Mouse (Mus musculus) myocyte (in vitro differentiated cells): ENCODE measurements around the gene Tpra1. TPM values are rescaled to one million over a fixed set of nuclear protein-coding genes. Genes with fewer than 3 reads are reported as not detected.

Source experiments
- H3K27me3 ChIP-seq: one replicate; pipeline ENCODE4 v1.6.1; 2011; ENCODE audit not compliant: control insufficient read depth, insufficient read depth, insufficient read length
- H3K36me3 ChIP-seq: one replicate; pipeline ENCODE4 v1.6.1; 2011; ENCODE audit not compliant: control insufficient read depth, insufficient read depth
- H3K4me2 ChIP-seq: one replicate; pipeline ENCODE4 v1.6.1; 2011; ENCODE audit warnings: low read depth, control low read depth
- H3K4me3 ChIP-seq: one replicate; pipeline ENCODE4 v1.5.1; 2011; ENCODE audit warnings: mild to moderate bottlenecking, control low read depth, moderate library complexity
- H3K79me2 ChIP-seq: one replicate; pipeline ENCODE4 v1.6.1; 2011; ENCODE audit not compliant: control insufficient read depth, insufficient read depth
- H3ac ChIP-seq: one replicate; pipeline ENCODE4 v1.6.1; 2011; ENCODE audit not compliant: control insufficient read depth, insufficient read length
- CEBPB ChIP-seq: IDR thresholded peaks from 2 replicates; pipeline ENCODE4 v1.6.1; 2011; ENCODE audit warnings: mild to moderate bottlenecking, moderate library complexity; ENCODE audit not compliant: poor library complexity, insufficient read depth, severe bottlenecking
- E2F4 ChIP-seq: IDR thresholded peaks from one replicate; pipeline ENCODE4 v1.6.1; 2011; ENCODE audit warnings: mild to moderate bottlenecking, control low read depth, moderate library complexity; ENCODE audit not compliant: insufficient read depth
- MAX ChIP-seq: IDR thresholded peaks from one replicate; pipeline ENCODE4 v1.6.1; 2011; ENCODE audit warnings: low read depth, mild to moderate bottlenecking, control low read depth
- MYOD1 ChIP-seq, 3 experiments: IDR thresholded peaks; one replicate each; pipeline ENCODE4 v1.6.1; 2011; ENCODE audit warnings: control low read depth in 2 of 3, low read depth in 2 of 3, mild to moderate bottlenecking in 2 of 3, moderate library complexity in 1 of 3; ENCODE audit not compliant: insufficient read length in 2 of 3, control insufficient read depth in 1 of 3
- MYOG ChIP-seq, 3 experiments: IDR thresholded peaks; one replicate each; pipeline ENCODE4 v1.6.1; 2011; ENCODE audit warnings: control low read depth in 2 of 3, low read depth in 2 of 3, mild to moderate bottlenecking in 2 of 3; ENCODE audit not compliant: insufficient read length in 2 of 3, control insufficient read depth in 1 of 3, insufficient read depth in 1 of 3
- POLR2A ChIP-seq: IDR thresholded peaks from one replicate; pipeline ENCODE4 v1.6.1; 2011; ENCODE audit warnings: low read depth, mild to moderate bottlenecking, control low read depth, moderate library complexity; ENCODE audit not compliant: insufficient read length
- POLR2AphosphoS2 ChIP-seq: IDR thresholded peaks from one replicate; pipeline ENCODE4 v1.6.1; 2011; ENCODE audit warnings: low read depth, control low read depth; ENCODE audit not compliant: insufficient read length
- REST ChIP-seq: IDR thresholded peaks from one replicate; pipeline ENCODE4 v1.6.1; 2011; ENCODE audit warnings: mild to moderate bottlenecking, control low read depth, moderate library complexity; ENCODE audit not compliant: insufficient read depth, insufficient read length
- SRF ChIP-seq: IDR thresholded peaks from one replicate; pipeline ENCODE4 v1.6.1; 2011; ENCODE audit warnings: low read depth; ENCODE audit not compliant: control insufficient read depth, insufficient read length
- TCF12 ChIP-seq: IDR thresholded peaks from one replicate; pipeline ENCODE4 v1.6.1; 2011; ENCODE audit warnings: mild to moderate bottlenecking, control low read depth; ENCODE audit not compliant: poor library complexity, insufficient read depth, severe bottlenecking
- TCF3 ChIP-seq: IDR thresholded peaks from one replicate; pipeline ENCODE4 v1.6.1; 2011; ENCODE audit warnings: low read depth, control low read depth; ENCODE audit not compliant: insufficient read length
- USF1 ChIP-seq: IDR thresholded peaks from one replicate; pipeline ENCODE4 v1.6.1; 2011; ENCODE audit warnings: low read depth, mild to moderate bottlenecking, control low read depth, moderate library complexity
- polyA plus RNA-seq: library from polyadenylated mRNA; unstranded; fragments of >200 nt; fragmentation: generic; extraction: Trizol; gene quantifications from one replicate; pipeline ENCODE4 v1.2.1, GENCODE M21; 2012; ENCODE audit warnings: missing spikeins

The Tpra1 gene
- polyA plus RNA-seq, 1 experiment = 27.3 TPM

GRCm38 (mm10) chr6:88899086-88899485 is 3.0 kb upstream of the Tpra1 start:
- peak overlapping the region; percentile 89 for H3K4me2 ChIP-seq
- no peaks in the 10 kb centered on the region for H3K27me3 ChIP-seq
- H3K4me3 ChIP-seq = peak overlapping the region; percentile 58
- no peak overlapping the region for H3ac ChIP-seq
- no peaks in the 10 kb centered on the region for H3K36me3 ChIP-seq
- TF ChIP-seq MYOD1 (IDR thresholded peaks at IDR 0.05; ENCODE audit: control insufficient read depth in 1 of 3, insufficient read length in 2 of 3, low read depth in 2 of 3) = no peak
- TF ChIP-seq CEBPB = no peak
- no peak for TF ChIP-seq POLR2A
- TF ChIP-seq E2F4 = no peak
- no peak for TF ChIP-seq TCF12
- TF ChIP-seq REST = no peak
- TF ChIP-seq POLR2AphosphoS2 = no peak
- no peak for TF ChIP-seq MYOG (IDR thresholded peaks at IDR 0.05; ENCODE audit: control insufficient read depth in 1 of 3, insufficient read depth in 1 of 3, insufficient read length in 2 of 3, low read depth in 2 of 3)
- TF ChIP-seq USF1 = no peak
- H3K79me2 ChIP-seq = peaks cover 6% of the 10 kb centered on the region

GRCm38 (mm10) chr6:88899628-88900027 is 2.4 kb upstream of the Tpra1 start:
- no peak overlapping the region for H3K4me3 ChIP-seq
- H3ac ChIP-seq = no peak overlapping the region
- TF ChIP-seq MAX = no peak
- no peak for TF ChIP-seq MYOD1 (IDR thresholded peaks at IDR 0.05; ENCODE audit: control insufficient read depth in 1 of 3, insufficient read length in 2 of 3, low read depth in 2 of 3)
- TF ChIP-seq POLR2A = no peak
- TF ChIP-seq CEBPB = no peak
- no peak for TF ChIP-seq E2F4
- TF ChIP-seq TCF12 = no peak
- no peaks in the 10 kb centered on the region for H3K27me3 ChIP-seq
- H3K79me2 ChIP-seq = peaks cover 6% of the 10 kb centered on the region
- H3K36me3 ChIP-seq = no peaks in the 10 kb centered on the region
- H3K4me2 ChIP-seq = no peak overlapping the region

DNA sequence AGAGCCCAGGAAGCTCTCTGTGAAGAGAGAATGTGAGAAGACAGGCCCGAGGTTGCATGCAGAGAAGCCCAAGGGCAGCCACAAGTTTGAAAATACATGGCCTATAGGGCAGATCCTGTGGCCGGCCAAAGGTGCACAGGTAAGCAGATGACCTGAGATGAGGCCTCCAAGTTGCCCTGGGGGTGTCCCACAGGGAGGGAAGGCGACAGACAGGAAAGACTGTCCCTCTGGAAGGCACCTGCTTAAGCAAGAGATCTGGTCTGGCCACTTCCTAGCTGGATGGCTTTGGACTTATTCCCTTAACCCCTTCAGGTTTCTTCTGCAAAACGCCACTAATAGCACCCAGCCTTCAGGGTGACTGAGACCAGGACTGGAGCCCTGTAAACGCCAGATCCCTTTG is 580 bp upstream of the Tpra1 start:
- H3K4me2 ChIP-seq = peak overlapping the region; percentile 98
- H3K79me2 ChIP-seq = peaks cover 6% of the 10 kb centered on the region
- peak overlapping the region; percentile 51 for H3K4me3 ChIP-seq
- H3K36me3 ChIP-seq = no peaks in the 10 kb centered on the region
- no peaks in the 10 kb centered on the region for H3K27me3 ChIP-seq
- TF ChIP-seq TCF12 (no peak), MYOD1 (IDR thresholded peaks at IDR 0.05; ENCODE audit: control insufficient read depth in 1 of 3, insufficient read length in 2 of 3, low read depth in 2 of 3) (no peak), USF1 (no peak), TCF3 (no peak), POLR2A (no peak), E2F4 (no peak), MYOG (IDR thresholded peaks at IDR 0.05; ENCODE audit: control insufficient read depth in 1 of 3, insufficient read depth in 1 of 3, insufficient read length in 2 of 3, low read depth in 2 of 3) (no peak), SRF (no peak), MAX (no peak), REST (no peak), CEBPB (no peak), POLR2AphosphoS2 (no peak)
- H3ac ChIP-seq = peak overlapping the region; percentile 93

DNA sequence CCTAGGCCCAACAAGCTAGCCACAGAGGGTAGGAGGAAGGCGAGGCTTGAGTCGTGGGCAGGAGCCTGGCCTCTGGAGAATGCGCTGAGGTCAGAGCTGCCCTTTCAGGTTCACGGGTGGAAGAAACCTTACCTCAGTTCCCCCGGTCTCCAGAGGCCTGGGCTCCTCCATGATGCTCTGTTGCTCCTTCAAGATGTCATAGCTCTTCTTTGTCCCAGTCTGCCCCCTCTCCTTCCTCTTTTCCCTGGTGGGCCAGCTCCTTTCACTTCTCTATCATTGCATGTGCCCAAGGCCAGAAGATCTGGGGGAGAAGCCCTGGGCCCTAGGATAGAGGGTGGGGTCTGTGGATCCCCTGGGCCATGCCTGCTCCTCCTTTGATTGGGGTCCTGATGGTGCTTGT is 1.7 kb downstream of the Tpra1 start:
- peak overlapping the region; percentile 51 for H3K4me3 ChIP-seq

GRCm38 (mm10) chr6:88904456-88904974 is 2.5 kb downstream of the Tpra1 start:
- Histone ChIP-seq H3K27me3 (no peaks in the 10 kb centered on the region), H3K4me2 (peak overlapping the region; percentile 12), H3K36me3 (no peaks in the 10 kb centered on the region), H3K79me2 (peaks cover 6% of the 10 kb centered on the region), H3ac (no peak overlapping the region), H3K4me3 (no peak overlapping the region)
- no peak for TF ChIP-seq MAX
- TF ChIP-seq USF1 = no peak
- no peak for TF ChIP-seq REST
- TF ChIP-seq TCF3 = no peak
- no peak for TF ChIP-seq MYOD1 (IDR thresholded peaks at IDR 0.05; ENCODE audit: control insufficient read depth in 1 of 3, insufficient read length in 2 of 3, low read depth in 2 of 3)
- no peak for TF ChIP-seq E2F4
- no peak for TF ChIP-seq POLR2A
- no peak for TF ChIP-seq MYOG (IDR thresholded peaks at IDR 0.05; ENCODE audit: control insufficient read depth in 1 of 3, insufficient read depth in 1 of 3, insufficient read length in 2 of 3, low read depth in 2 of 3)
- TF ChIP-seq SRF = no peak
- TF ChIP-seq POLR2AphosphoS2 = no peak
- TF ChIP-seq CEBPB = no peak
- TF ChIP-seq TCF12 = no peak

More for the DNA sequence above, 1.7 kb downstream of the Tpra1 start:
- TF ChIP-seq TCF12 = no peak
- no peak for TF ChIP-seq TCF3
- no peak for TF ChIP-seq USF1
- TF ChIP-seq MYOD1 (IDR thresholded peaks at IDR 0.05; ENCODE audit: control insufficient read depth in 1 of 3, insufficient read length in 2 of 3, low read depth in 2 of 3) = no peak
- TF ChIP-seq POLR2A = no peak
- no peak for TF ChIP-seq REST
- no peak for TF ChIP-seq MAX
- Histone ChIP-seq H3K79me2 (peaks cover 6% of the 10 kb centered on the region), H3K36me3 (no peaks in the 10 kb centered on the region), H3K4me2 (peak overlapping the region; percentile 81), H3K27me3 (no peaks in the 10 kb centered on the region), H3ac (no peak overlapping the region)

GRCm38 (mm10) chr6:88905042-88905441 is 3.0 kb downstream of the Tpra1 start:
- H3K79me2 ChIP-seq = peaks cover 6% of the 10 kb centered on the region
- H3K4me2 ChIP-seq = peak overlapping the region; percentile 6
- no peaks in the 10 kb centered on the region for H3K27me3 ChIP-seq
- no peaks in the 10 kb centered on the region for H3K36me3 ChIP-seq
- H3ac ChIP-seq = no peak overlapping the region
- no peak for TF ChIP-seq POLR2A
- no peak for TF ChIP-seq TCF3
- no peak for TF ChIP-seq SRF
- TF ChIP-seq MAX = no peak
- no peak overlapping the region for H3K4me3 ChIP-seq
